Mouse (Mus musculus) liver, embryonic 14.5 days (tissue): ENCODE results near the gene Ino80b. TPM values are rescaled to one million over a fixed set of nuclear protein-coding genes. Genes with fewer than 3 reads are reported as not detected.
A peak's percentile ranks its signal among the peaks of the same experiment; 100 is the strongest.

Experiments
- ATAC-seq: fragments of 200-750 bp; cut with Nextera tagmentation; 2 replicates; pipeline ENCODE4 v1.8.0; 2017; ENCODE audit warnings: moderate number of reproducible peaks, mild to moderate bottlenecking, moderate library complexity; ENCODE audit not compliant: insufficient read depth
- DNase-seq, 3 experiments: peaks; one replicate each; pipeline ENCODE4 v3.0.0-alpha.2; 2012 to 2013; ENCODE audit warnings: low read depth in 3 of 3, low spot score in 3 of 3
- H3K27ac ChIP-seq: fragments of 300-500 bp; sonication (generic); 2 replicates; pipeline ENCODE4 v1.5.1; 2014; ENCODE audit warnings: moderate library complexity, mild to moderate bottlenecking, control low read depth, inconsistent platforms
- H3K27me3 ChIP-seq: fragments of 300-500 bp; sonication (generic); 2 replicates; pipeline ENCODE4 v1.6.1; 2014; ENCODE audit warnings: mild to moderate bottlenecking, low read length, moderate library complexity; ENCODE audit not compliant: control insufficient read depth, insufficient read depth
- H3K36me3 ChIP-seq: fragments of 300-500 bp; sonication (generic); replicated peaks from 2 replicates; pipeline ENCODE4 v1.6.1; 2014; ENCODE audit warnings: low read depth; ENCODE audit not compliant: control insufficient read depth, insufficient read depth
- H3K4me1 ChIP-seq, 2 experiments: fragments of 200-500 bp in 1 of 2; fragments of 300-500 bp in 1 of 2; sonication (generic) in 1 of 2; replicated peaks; 2 replicates each; pipeline ENCODE4 v1.6.1; 2012 to 2014; ENCODE audit warnings: antibody characterized with exemption in 1 of 2, inconsistent platforms in 1 of 2, low read length in 1 of 2; ENCODE audit not compliant: control insufficient read depth in 2 of 2, insufficient read depth in 2 of 2
- H3K4me2 ChIP-seq: fragments of 300-500 bp; sonication (generic); 2 replicates; pipeline ENCODE4 v1.6.1; 2014; ENCODE audit warnings: low read depth, mild to moderate bottlenecking, control low read depth, moderate library complexity
- H3K4me3 ChIP-seq, 2 experiments: fragments of 200-500 bp in 1 of 2; fragments of 300-500 bp in 1 of 2; sonication (generic) in 1 of 2; 2 replicates each; pipeline ENCODE4 v1.5.1; 2012 to 2014; ENCODE audit warnings: low read depth in 2 of 2, low read length in 2 of 2, mild to moderate bottlenecking in 2 of 2, control low read depth in 1 of 2, inconsistent platforms in 1 of 2, moderate library complexity in 1 of 2; ENCODE audit not compliant: insufficient read depth in 1 of 2
- H3K9ac ChIP-seq: fragments of 300-500 bp; sonication (generic); replicated peaks from 2 replicates; pipeline ENCODE4 v1.6.1; 2014; ENCODE audit warnings: mild to moderate bottlenecking, control low read depth, moderate library complexity
- H3K9me3 ChIP-seq: fragments of 300-500 bp; sonication (generic); 2 replicates; pipeline ENCODE4 v1.6.1; 2016; ENCODE audit warnings: low read length, mixed read lengths; ENCODE audit not compliant: control insufficient read depth
- CTCF ChIP-seq: IDR thresholded peaks from 2 replicates; pipeline ENCODE4 v1.5.1; 2016; ENCODE audit warnings: antibody characterized with exemption, low read depth, control low read depth
- EP300 ChIP-seq: IDR thresholded peaks from 2 replicates; pipeline ENCODE4 v1.6.1; 2016; ENCODE audit warnings: antibody characterized with exemption, low read depth
- WGBS: fragments of 180-500 bp; shearing (Covaris S2); extraction: QIAGEN DNeasy Blood & Tissue Kit; methylation state at CpG from one replicate; pipeline ENCODE4 v1.1.7; 2014; ENCODE audit not compliant: insufficient replicate concordance; 5-methylcytosine and 5-hydroxymethylcytosine counted together
- polyA plus RNA-seq, 2 experiments: library from polyadenylated mRNA; depleted of rRNA in 1 of 2; stranded (reverse) in 1 of 2; unstranded in 1 of 2; fragments of >200 nt; fragmentation: Nextera tagmentation in 1 of 2; extraction: Ambion mirVana in 1 of 2; gene quantifications; 2 replicates each; pipeline versions ENCODE4 v1.2.1 to v1.2.3; 2012 to 2014

Gene Ino80b
- polyA plus RNA-seq, 2 experiments: 4.4 to 11.6 TPM

DNA sequence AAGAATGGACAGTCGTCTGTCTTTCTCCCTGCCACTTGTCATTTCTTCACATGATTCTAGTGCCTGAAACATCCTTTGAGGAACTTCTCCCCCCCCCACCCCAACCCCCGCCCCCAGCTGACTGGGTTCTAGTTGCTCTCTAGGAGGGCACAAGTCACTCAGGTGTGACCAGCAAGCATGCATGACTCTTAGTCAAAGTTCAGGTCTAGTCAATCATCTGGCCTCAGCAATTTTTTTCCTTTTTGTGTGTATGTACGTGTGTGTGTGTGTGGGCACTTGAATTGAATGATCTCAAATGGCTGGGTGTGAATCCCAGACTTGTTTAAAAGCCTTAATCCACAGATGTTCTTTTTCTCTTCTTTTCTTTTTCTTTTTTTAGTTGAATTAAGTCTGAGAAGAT, 9.0 kb upstream of the Ino80b start:
- Histone ChIP-seq H3K4me3 (no peak overlapping the region), H3K4me1 (peaks cover 8 to 10% of the 10 kb centered on the region in 2 experiments; a peak in 3 of 4 replicates), H3K4me2 (no peak overlapping the region), H3K27me3 (peaks cover 23% of the 10 kb centered on the region), H3K9ac (no peak overlapping the region), H3K27ac (no peak overlapping the region), H3K9me3 (no peaks in the 10 kb centered on the region), H3K36me3 (no peaks in the 10 kb centered on the region)
- ATAC-seq (no peak), DNase-seq (no peak)
- TF ChIP-seq EP300 (no peak), CTCF (no peak)
- 46% methylated on average over 3 of the region's 3 CpGs for WGBS

DNA sequence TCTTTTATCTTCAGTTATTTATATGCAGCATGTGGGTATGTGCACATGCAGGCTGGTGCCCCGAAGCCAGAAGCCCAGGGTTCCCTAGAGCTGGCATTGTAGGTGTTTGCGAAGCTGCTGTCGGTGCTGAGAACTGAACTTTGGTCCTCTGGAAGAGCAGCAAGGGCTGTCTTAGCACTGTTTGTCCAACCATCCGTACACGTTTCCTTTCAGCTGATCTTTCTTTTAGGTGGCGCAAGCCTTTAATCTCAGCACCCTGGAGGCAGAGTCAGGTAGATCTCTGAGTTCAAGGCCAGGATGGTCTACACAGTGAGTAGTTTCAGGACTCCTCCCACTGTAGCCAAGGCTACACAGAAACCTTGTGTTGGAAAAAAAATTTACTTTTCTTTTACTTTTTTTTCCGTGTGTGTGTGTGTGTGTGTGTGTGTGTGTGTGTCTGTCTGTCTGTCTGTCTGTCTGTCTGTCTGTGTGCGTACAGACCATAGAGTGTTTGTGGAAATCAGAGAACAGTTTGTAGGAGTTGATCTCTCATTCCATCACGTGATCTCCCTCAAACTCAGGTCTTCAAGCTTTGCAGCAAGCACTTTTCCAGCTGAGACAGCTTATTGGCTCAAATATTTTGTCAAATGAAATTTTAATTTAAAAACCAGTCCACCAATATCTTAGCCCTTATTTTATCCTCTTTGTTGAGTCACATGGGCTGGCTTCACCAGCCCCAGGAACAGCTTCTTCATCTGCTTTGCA, 7.1 kb upstream of the Ino80b start:
- Histone ChIP-seq H3K27me3 (peaks cover 23% of the 10 kb centered on the region), H3K4me3 (no peak overlapping the region), H3K9me3 (no peaks in the 10 kb centered on the region), H3K36me3 (no peaks in the 10 kb centered on the region), H3K4me2 (no peak overlapping the region), H3K4me1 (peaks cover 4 to 7% of the 10 kb centered on the region in 2 experiments; a peak in 3 of 4 replicates), H3K27ac (no peak overlapping the region; the same call in 1 of the 2 replicates), H3K9ac (no peak overlapping the region)
- TF ChIP-seq EP300 (no peak), CTCF (no peak)
- 62% methylated on average over 9 of the region's 9 CpGs for WGBS
- ATAC-seq (peak; percentile 25; the same call in 1 of the 2 replicates), DNase-seq (no peak)

DNA sequence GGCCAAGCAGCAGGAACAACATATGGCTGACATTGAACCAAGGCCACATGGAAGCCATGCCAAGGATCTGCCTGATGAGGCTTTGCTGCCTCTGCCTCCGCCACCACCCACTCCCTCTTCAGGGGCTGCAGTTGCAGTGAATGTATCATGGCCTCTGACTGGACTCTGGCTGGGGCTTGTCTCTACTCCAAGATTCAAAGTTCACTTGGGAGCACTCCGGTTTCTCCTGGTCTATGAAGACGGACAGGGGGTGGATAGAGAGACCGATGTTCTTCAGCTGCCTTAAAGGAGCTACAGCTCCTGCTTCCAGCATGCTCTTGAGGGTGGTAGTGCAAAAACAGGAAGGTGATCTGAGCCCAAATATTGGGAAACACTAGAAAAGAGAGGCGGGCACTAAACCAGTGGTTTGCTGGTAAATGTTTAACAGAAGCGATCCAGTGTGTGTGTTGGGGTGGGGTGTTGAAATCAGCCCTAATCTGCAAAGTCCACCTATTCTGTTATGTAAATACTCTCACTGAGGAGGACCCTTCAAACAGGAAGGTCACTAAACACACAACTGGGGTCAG, 6.3 kb upstream of the Ino80b start:
- peaks cover 16% of the 10 kb centered on the region for H3K27me3 ChIP-seq
- 42% methylated on average over 6 of the region's 6 CpGs for WGBS
- H3K4me3 ChIP-seq: no peak overlapping the region
- peak; percentile 68 for ATAC-seq
- no peak for DNase-seq
- peak overlapping the region; percentile 47 for H3K27ac ChIP-seq
- no peaks in the 10 kb centered on the region for H3K36me3 ChIP-seq
- H3K9ac ChIP-seq: no peak overlapping the region
- H3K4me2 ChIP-seq: peak overlapping the region; percentile 13; the same call in 1 of the 2 replicates
- no peak for TF ChIP-seq CTCF
- no peak for TF ChIP-seq EP300
- H3K4me1 ChIP-seq: peaks cover 4 to 7% of the 10 kb centered on the region in 2 experiments; a peak in 3 of 4 replicates
- H3K9me3 ChIP-seq: no peaks in the 10 kb centered on the region

DNA sequence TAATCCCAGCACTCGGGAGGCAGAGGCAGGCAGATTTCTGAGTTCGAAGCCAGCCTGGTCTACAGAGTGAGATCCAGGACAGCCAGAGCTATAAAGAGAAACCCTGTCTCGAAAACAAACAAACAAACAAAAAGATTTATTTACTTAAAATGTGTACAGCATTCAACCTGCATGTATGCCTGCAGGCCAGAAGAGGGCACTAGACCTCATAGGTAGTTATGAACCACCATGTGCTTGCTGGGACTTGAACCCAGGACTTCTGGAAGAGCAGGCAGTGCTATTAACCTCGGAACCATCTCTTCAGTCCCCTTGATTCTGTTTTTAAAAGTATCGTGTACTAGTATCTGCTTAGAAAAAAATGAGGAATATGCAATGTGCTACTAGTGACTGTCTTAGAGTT, 2.2 kb upstream of the Ino80b start:
- Histone ChIP-seq H3K27me3 (no peaks in the 10 kb centered on the region), H3K9me3 (no peaks in the 10 kb centered on the region), H3K27ac (no peak overlapping the region), H3K4me1 (peaks cover 13 to 21% of the 10 kb centered on the region in 2 experiments), H3K36me3 (no peaks in the 10 kb centered on the region), H3K4me3 (no peak overlapping the region), H3K4me2 (no peak overlapping the region), H3K9ac (no peak overlapping the region)
- WGBS: 71% methylated on average over 5 of the region's 5 CpGs
- ATAC-seq (no peak), DNase-seq (no peak)
- no peak for TF ChIP-seq EP300
- TF ChIP-seq CTCF: peak; percentile 69

DNA sequence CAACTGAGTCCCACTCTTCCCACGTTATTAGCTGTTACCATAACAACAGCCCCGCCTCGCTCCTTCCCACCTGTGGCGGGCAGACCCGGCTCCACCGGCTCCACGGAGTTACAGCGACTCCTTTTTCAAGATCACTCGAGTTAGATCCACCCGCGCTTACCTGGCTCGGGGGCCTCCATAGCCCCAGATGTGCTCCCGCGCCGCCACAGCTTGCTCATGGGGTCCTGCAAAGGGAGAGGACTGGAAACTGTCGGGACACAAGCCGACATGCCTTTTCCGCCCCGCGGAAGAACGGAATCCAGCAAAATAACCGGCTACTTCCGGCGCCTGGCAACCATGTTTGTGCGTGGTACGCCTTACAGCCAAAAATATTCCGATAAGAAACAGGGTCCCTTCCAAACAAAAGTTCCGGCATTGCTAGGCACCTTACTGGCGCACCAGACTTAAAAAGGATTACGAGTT, 349 bp downstream of the Ino80b start:
- Histone ChIP-seq H3K27ac (peak overlapping the region; percentile 81), H3K27me3 (no peaks in the 10 kb centered on the region), H3K9me3 (no peaks in the 10 kb centered on the region), H3K36me3 (no peaks in the 10 kb centered on the region), H3K4me3 (peak overlapping the region; percentile 93), H3K4me2 (peak overlapping the region; percentile 87), H3K9ac (peak overlapping the region; percentile 95), H3K4me1 (peaks cover 19 to 28% of the 10 kb centered on the region in 2 experiments)
- ATAC-seq (peak; percentile 7; the same call in 1 of the 2 replicates), DNase-seq (peak; percentile 91 to 93 (median 92))
- under 1% methylated on average over 30 of the region's 30 CpGs for WGBS
- peak; percentile 47; the same call in 1 of the 2 replicates for TF ChIP-seq EP300
- TF ChIP-seq CTCF: no peak
